Mouse (Mus musculus) bone marrow macrophage, adult 2 months (primary cell): Measurements from ENCODE around the gene Yipf4.
A peak's percentile ranks its signal among the peaks of the same experiment; 100 is the strongest.

Experiments used
- CTCF ChIP-seq: IDR thresholded peaks from 2 replicates; pipeline ENCODE4 v1.5.1; 2012; ENCODE audit warnings: low read depth, mild to moderate bottlenecking, low read length, moderate library complexity
- POLR2A ChIP-seq: IDR thresholded peaks from 2 replicates; pipeline ENCODE4 v1.6.1; 2012; ENCODE audit warnings: mild to moderate bottlenecking, low read depth, low read length, borderline replicate concordance

GRCm38 (mm10) chr17:74522797-74523723 lies 33.8 kb downstream of the Yipf4 start:
- TF ChIP-seq POLR2A (no peak), CTCF (peak; percentile 55)
